Mouse (Mus musculus): ENCODE data around the gene Gpr179. TPM values are rescaled to one million over a fixed set of nuclear protein-coding genes. Genes with fewer than 3 reads are reported as not detected.

The Gpr179 gene
- polyA plus RNA-seq, 1 experiment from 2014 or later = 0.13 TPM

DNA sequence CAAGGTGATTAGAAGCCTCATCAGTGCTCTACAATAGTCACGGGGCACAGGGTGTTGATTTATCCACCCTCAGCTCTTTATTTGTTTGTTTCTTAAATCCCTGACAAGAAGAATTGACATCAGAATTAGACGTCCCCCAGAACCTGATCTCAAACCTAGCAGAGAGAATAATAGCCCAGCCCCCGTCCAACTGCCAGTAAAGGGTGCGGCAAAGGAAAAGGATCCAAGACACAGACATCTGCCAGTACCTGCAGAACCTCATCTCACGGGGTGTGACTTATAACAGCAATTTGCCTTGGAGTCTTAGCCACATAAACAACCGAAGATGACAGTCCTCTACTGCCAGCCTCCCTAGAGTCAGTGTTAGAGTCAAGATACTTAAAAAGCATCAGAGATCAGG lies 64.9 kb downstream of the Gpr179 start:
- no peak overlapping the region for H3K27ac ChIP-seq (ENCODE audit: low read length)
- H3K9ac ChIP-seq (ENCODE audit: low read depth, low read length) = no peak overlapping the region
- no peak for ATAC-seq
- H3K4me1 ChIP-seq (ENCODE audit: control insufficient read depth, insufficient read depth, low read length) = no peaks in the 10 kb centered on the region
- no peaks in the 10 kb centered on the region for H3K9me3 ChIP-seq (ENCODE audit: control insufficient read depth, low read length)
- no peak overlapping the region for H3K4me2 ChIP-seq (ENCODE audit: low read depth, low read length)
- no peaks in the 10 kb centered on the region for H3K27me3 ChIP-seq (replicated peaks; ENCODE audit: control insufficient read depth, insufficient read depth, low read length)
- 35% methylated on average over 6 of the region's 6 CpGs for WGBS
- no peaks in the 10 kb centered on the region for H3K36me3 ChIP-seq (ENCODE audit: control insufficient read depth, insufficient read depth, low read length)
- no peak overlapping the region for H3K4me3 ChIP-seq (ENCODE audit: low read length)

DNA sequence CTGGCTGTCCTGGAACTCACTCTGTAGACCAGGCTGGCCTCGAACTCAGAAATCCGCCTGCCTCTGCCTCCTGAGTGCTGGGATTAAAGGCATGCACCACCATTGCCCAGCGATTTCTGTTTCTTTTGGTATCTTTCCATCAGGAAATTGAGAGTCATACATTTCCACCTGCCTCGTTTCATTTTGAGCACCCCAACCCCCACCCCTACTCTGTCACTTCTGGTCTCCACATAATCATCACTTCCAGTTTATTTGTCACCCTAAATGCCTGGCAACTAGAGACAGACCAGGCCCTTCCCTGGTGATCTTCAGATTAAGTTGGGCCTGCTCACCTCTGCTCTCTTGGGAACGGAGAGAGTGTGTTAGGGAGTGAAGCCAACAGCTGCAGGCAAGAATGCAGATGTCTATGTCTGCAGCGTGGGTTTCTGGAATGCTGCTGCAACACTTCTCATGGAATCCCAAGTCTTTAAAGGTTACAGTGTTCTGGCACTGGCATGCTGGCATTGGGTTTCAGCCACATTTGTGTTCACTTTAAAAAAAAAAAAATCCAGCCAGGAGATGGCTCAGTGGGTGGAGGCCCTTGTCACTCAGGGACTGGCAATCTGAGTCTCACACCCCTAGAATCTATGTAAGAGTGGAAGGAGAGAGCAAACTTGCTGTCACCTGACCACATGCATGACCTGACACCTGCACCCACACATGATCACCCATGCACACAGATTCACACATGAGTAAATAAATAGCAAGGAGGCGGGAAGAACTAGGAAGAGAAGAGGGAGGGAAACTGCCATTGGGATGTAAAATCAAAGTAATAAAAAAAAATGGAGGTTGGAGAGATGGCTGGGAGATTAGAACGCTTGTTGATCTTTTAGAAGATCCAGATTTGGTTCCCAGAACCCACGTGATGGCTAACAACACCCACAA lies 65.8 kb downstream of the Gpr179 start:
- Histone ChIP-seq H3K4me3 (ENCODE audit: low read length) (no peak overlapping the region), H3K4me2 (ENCODE audit: low read depth, low read length) (no peak overlapping the region), H3K9me3 (ENCODE audit: control insufficient read depth, low read length) (no peaks in the 10 kb centered on the region), H3K4me1 (ENCODE audit: control insufficient read depth, insufficient read depth, low read length) (no peaks in the 10 kb centered on the region), H3K36me3 (ENCODE audit: control insufficient read depth, insufficient read depth, low read length) (no peaks in the 10 kb centered on the region), H3K27me3 (replicated peaks; ENCODE audit: control insufficient read depth, insufficient read depth, low read length) (no peaks in the 10 kb centered on the region), H3K27ac (ENCODE audit: low read length) (no peak overlapping the region), H3K9ac (ENCODE audit: low read depth, low read length) (no peak overlapping the region)
- ATAC-seq = no peak
- 66% methylated on average over 9 of the region's 9 CpGs for WGBS

DNA sequence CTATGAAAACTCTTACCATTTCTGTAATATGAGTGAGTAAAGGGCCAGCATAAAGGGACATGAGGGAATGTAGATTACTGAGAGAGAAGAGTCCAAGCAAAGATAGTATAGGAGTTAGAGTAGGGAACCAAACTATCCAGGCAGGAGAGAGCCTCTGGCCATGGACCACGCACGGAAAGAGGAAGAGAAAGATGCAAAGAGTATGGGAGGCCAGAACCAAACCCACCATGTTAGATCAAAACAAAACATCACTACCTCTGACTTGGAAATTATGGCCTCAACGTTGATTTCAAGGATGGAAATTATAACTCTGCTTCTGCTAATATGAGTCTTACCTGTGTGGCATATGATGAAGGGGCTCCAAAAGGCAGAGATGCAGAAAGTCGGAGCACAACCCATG lies 67.0 kb downstream of the Gpr179 start:
- Histone ChIP-seq H3K36me3 (ENCODE audit: control insufficient read depth, insufficient read depth, low read length) (no peaks in the 10 kb centered on the region), H3K9ac (ENCODE audit: low read depth, low read length) (no peak overlapping the region), H3K4me3 (ENCODE audit: low read length) (no peak overlapping the region), H3K4me2 (ENCODE audit: low read depth, low read length) (no peak overlapping the region), H3K27me3 (replicated peaks; ENCODE audit: control insufficient read depth, insufficient read depth, low read length) (no peaks in the 10 kb centered on the region), H3K27ac (ENCODE audit: low read length) (no peak overlapping the region), H3K4me1 (ENCODE audit: control insufficient read depth, insufficient read depth, low read length) (no peaks in the 10 kb centered on the region), H3K9me3 (ENCODE audit: control insufficient read depth, low read length) (no peaks in the 10 kb centered on the region)
- no peak for ATAC-seq
- WGBS = 73% methylated on average over 4 of the region's 4 CpGs

DNA sequence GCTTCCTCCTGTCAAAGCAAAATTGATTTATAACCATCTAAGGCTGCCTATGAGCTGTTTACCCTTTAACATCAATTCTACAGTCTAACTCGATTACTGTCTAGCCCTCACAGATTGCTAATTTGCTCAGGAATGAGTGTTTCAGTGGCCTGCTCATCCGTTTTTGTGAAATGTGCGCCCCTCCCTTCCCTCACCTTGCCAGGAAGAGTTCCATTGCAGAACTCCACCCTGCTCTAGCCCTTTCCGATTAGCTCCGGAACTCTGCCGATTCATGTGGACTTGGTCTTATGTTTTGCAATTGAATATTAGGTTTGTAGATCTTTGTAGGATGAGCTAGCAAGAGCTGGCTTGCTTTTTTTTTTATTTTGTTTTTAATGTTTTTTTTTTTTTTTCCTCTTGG lies 69.7 kb downstream of the Gpr179 start:
- Histone ChIP-seq H3K27ac (ENCODE audit: low read length) (no peak overlapping the region), H3K36me3 (ENCODE audit: control insufficient read depth, insufficient read depth, low read length) (no peaks in the 10 kb centered on the region), H3K27me3 (replicated peaks; ENCODE audit: control insufficient read depth, insufficient read depth, low read length) (no peaks in the 10 kb centered on the region), H3K9me3 (ENCODE audit: control insufficient read depth, low read length) (no peaks in the 10 kb centered on the region), H3K4me1 (ENCODE audit: control insufficient read depth, insufficient read depth, low read length) (peaks cover 11% of the 10 kb centered on the region), H3K4me3 (ENCODE audit: low read length) (no peak overlapping the region), H3K9ac (ENCODE audit: low read depth, low read length) (no peak overlapping the region), H3K4me2 (ENCODE audit: low read depth, low read length) (no peak overlapping the region)
- WGBS = 70% methylated on average over 6 of the region's 6 CpGs
- ATAC-seq = no peak

Other genes starting within 250 kb of the Gpr179 start
- 0.17 and 0.27 TPM in 2 replicates for gene Tbx21, start 236.7 kb downstream of the Gpr179 start, polyA plus RNA-seq (2015; fragmentation: Nextera tagmentation; extraction: Ambion mirVana)
- gene Tbkbp1, start 200.6 kb downstream of the Gpr179 start, polyA plus RNA-seq (2015; fragmentation: Nextera tagmentation; extraction: Ambion mirVana) = 2.0 TPM in 2 replicates
- gene Kpnb1, start 164.2 kb downstream of the Gpr179 start, polyA plus RNA-seq (2015; fragmentation: Nextera tagmentation; extraction: Ambion mirVana) = 31.9 and 36.3 TPM in 2 replicates
- 95.7 and 101 TPM in 2 replicates for gene Npepps, start 71.4 kb downstream of the Gpr179 start, polyA plus RNA-seq (2015; fragmentation: Nextera tagmentation; extraction: Ambion mirVana)
- 65.0 and 65.4 TPM in 2 replicates for gene Mrpl45, start 36.4 kb downstream of the Gpr179 start, polyA plus RNA-seq (2015; fragmentation: Nextera tagmentation; extraction: Ambion mirVana)
- gene Socs7, start 10.5 kb upstream of the Gpr179 start, polyA plus RNA-seq (2015; fragmentation: Nextera tagmentation; extraction: Ambion mirVana) = 1.8 and 2.1 TPM in 2 replicates
- 2.7 and 3.0 TPM in 2 replicates for gene Arhgap23, start 63.5 kb upstream of the Gpr179 start, polyA plus RNA-seq (2015; fragmentation: Nextera tagmentation; extraction: Ambion mirVana)
- 0.18 and 0.45 TPM in 2 replicates for gene 4933428G20Rik, start 148.3 kb upstream of the Gpr179 start, polyA plus RNA-seq (2015; fragmentation: Nextera tagmentation; extraction: Ambion mirVana)
- 0.10 and 0.12 TPM in 2 replicates for gene Srcin1, start 224.1 kb upstream of the Gpr179 start, polyA plus RNA-seq (2015; fragmentation: Nextera tagmentation; extraction: Ambion mirVana)

Data from intestine, embryonic 16.5 days (tissue).